Mouse (Mus musculus) CH12.LX (cell line): ENCODE data around the gene Rnf7. TPM values are rescaled to one million over a fixed set of nuclear protein-coding genes. Genes with fewer than 3 reads are reported as not detected.
"Not testable (repeated sequence)": the region's sequence is repeated elsewhere in the genome, so short reads cannot be mapped to it uniquely, and the experiment has no call there.

Source experiments
- DNase-seq: peaks from one replicate; pipeline ENCODE4 v3.0.0-alpha.2; 2013; ENCODE audit errors: extremely low read depth
- H3K27ac ChIP-seq: 2 replicates; pipeline ENCODE4 v1.5.1; 2012; ENCODE audit warnings: low read depth, mild to moderate bottlenecking, control low read depth, moderate library complexity; ENCODE audit not compliant: insufficient read depth
- H3K27me3 ChIP-seq: replicated peaks from 2 replicates; pipeline ENCODE3; 2012; ENCODE audit warnings: inconsistent platforms
- H3K36me3 ChIP-seq, 2 experiments: replicated peaks in 1 of 2; 2 replicates each; pipeline versions ENCODE3 to v1.6.1; 2012; ENCODE audit warnings: inconsistent platforms in 1 of 2, low read length in 1 of 2, mild to moderate bottlenecking in 1 of 2, mixed read lengths in 1 of 2, moderate library complexity in 1 of 2; ENCODE audit not compliant: control insufficient read depth in 1 of 2, insufficient read depth in 1 of 2
- H3K4me1 ChIP-seq, 2 experiments: 2 replicates each; pipeline ENCODE4 v1.6.1; 2012; ENCODE audit warnings: inconsistent platforms in 1 of 2, moderate library complexity in 1 of 2; ENCODE audit not compliant: insufficient read depth in 2 of 2, control insufficient read depth in 1 of 2
- H3K4me2 ChIP-seq: 2 replicates; pipeline ENCODE4 v1.6.1; 2012; ENCODE audit warnings: low read depth, mild to moderate bottlenecking, control low read depth; ENCODE audit not compliant: poor library complexity, insufficient read depth, severe bottlenecking
- H3K4me3 ChIP-seq, 3 experiments: fragments of 150-350 bp in 1 of 3; sonication (generic) in 1 of 3; replicated peaks in 1 of 3; 2 replicates each; pipeline versions ENCODE3 to v1.5.1; 2011 to 2012; ENCODE audit warnings: low read depth in 2 of 3, low read length in 2 of 3, mild to moderate bottlenecking in 2 of 3, moderate library complexity in 2 of 3, control low read depth in 1 of 3, improper control_type of control experiment in 1 of 3, inconsistent platforms in 1 of 3, mixed read lengths in 1 of 3; ENCODE audit not compliant: poor library complexity in 1 of 3
- H3K79me2 ChIP-seq: replicated peaks from 2 replicates; pipeline ENCODE4 v1.6.1; 2012; ENCODE audit warnings: mild to moderate bottlenecking, moderate library complexity; ENCODE audit not compliant: control insufficient read depth, poor library complexity, insufficient read depth, severe bottlenecking; ENCODE audit errors: extremely low read depth
- H3K9ac ChIP-seq: 2 replicates; pipeline ENCODE4 v1.6.1; 2012; ENCODE audit warnings: low read depth, mild to moderate bottlenecking, control low read depth, moderate library complexity; ENCODE audit not compliant: insufficient read depth
- H3K9me3 ChIP-seq: replicated peaks from 2 replicates; pipeline ENCODE3; 2012; ENCODE audit warnings: low read length, inconsistent platforms, mixed read lengths
- BHLHE40 ChIP-seq: IDR thresholded peaks from 2 replicates; pipeline ENCODE4 v1.6.1; 2011; ENCODE audit warnings: mild to moderate bottlenecking, low read depth, low read length, improper control_type of control experiment
- CHD1 ChIP-seq: IDR thresholded peaks from 2 replicates; pipeline ENCODE4 v1.6.1; 2012; ENCODE audit warnings: low read depth, low read length, improper control_type of control experiment, inconsistent platforms
- CTCF ChIP-seq, 2 experiments: IDR thresholded peaks in 1 of 2; conservative IDR thresholded peaks in 1 of 2; 2 replicates each; pipeline ENCODE4 v1.5.1; 2011 to 2012; ENCODE audit warnings: low read depth in 2 of 2, low read length in 2 of 2, improper control_type of control experiment in 1 of 2, inconsistent platforms in 1 of 2, mild to moderate bottlenecking in 1 of 2, moderate library complexity in 1 of 2
- E2F4 ChIP-seq: IDR thresholded peaks from 2 replicates; pipeline ENCODE4 v1.6.1; 2011; ENCODE audit warnings: low read depth, low read length, improper control_type of control experiment; ENCODE audit not compliant: insufficient replicate concordance
- ELF1 ChIP-seq: IDR thresholded peaks from 2 replicates; pipeline ENCODE4 v1.6.1; 2014; ENCODE audit warnings: low read depth, mild to moderate bottlenecking, inconsistent platforms, low read length, improper control_type of control experiment
- ETS1 ChIP-seq: conservative IDR thresholded peaks from 2 replicates; pipeline ENCODE4 v1.6.1; 2012; ENCODE audit warnings: low read depth, mild to moderate bottlenecking, inconsistent platforms, low read length, improper control_type of control experiment, moderate library complexity
- HCFC1 ChIP-seq: IDR thresholded peaks from 2 replicates; pipeline ENCODE4 v1.6.1; 2012; ENCODE audit warnings: low read depth, mild to moderate bottlenecking, inconsistent platforms, low read length, improper control_type of control experiment
- JUN ChIP-seq: IDR thresholded peaks from 2 replicates; pipeline ENCODE4 v1.6.1; 2011; ENCODE audit warnings: low read depth, mild to moderate bottlenecking, low read length, improper control_type of control experiment, moderate library complexity; ENCODE audit not compliant: insufficient read depth
- MAFK ChIP-seq: IDR thresholded peaks from 2 replicates; pipeline ENCODE4 v1.6.1; 2011; ENCODE audit warnings: low read length, improper control_type of control experiment; ENCODE audit not compliant: insufficient replicate concordance
- MAX ChIP-seq: IDR thresholded peaks from 2 replicates; pipeline ENCODE4 v1.6.1; 2011; ENCODE audit warnings: low read length, improper control_type of control experiment
- MAZ ChIP-seq: IDR thresholded peaks from 2 replicates; pipeline ENCODE4 v1.6.1; 2012; ENCODE audit warnings: low read depth, mild to moderate bottlenecking, inconsistent platforms, low read length, improper control_type of control experiment, moderate library complexity
- MEF2A ChIP-seq: IDR thresholded peaks from 2 replicates; pipeline ENCODE4 v1.6.1; 2014; ENCODE audit warnings: low read depth, mild to moderate bottlenecking, inconsistent platforms, low read length, improper control_type of control experiment, borderline replicate concordance
- MXI1 ChIP-seq: IDR thresholded peaks from 2 replicates; pipeline ENCODE4 v1.6.1; 2011; ENCODE audit warnings: mild to moderate bottlenecking, low read depth, low read length, improper control_type of control experiment
- MYC ChIP-seq: IDR thresholded peaks from 2 replicates; pipeline ENCODE4 v1.6.1; 2011; ENCODE audit warnings: low read depth, mild to moderate bottlenecking, improper control_type of control experiment, low read length
- NELFE ChIP-seq: IDR thresholded peaks from 2 replicates; pipeline ENCODE4 v1.6.1; 2011; ENCODE audit warnings: low read depth, low read length, improper control_type of control experiment
- NRF1 ChIP-seq: IDR thresholded peaks from 2 replicates; pipeline ENCODE4 v1.6.1; 2014; ENCODE audit warnings: low read depth, mild to moderate bottlenecking, inconsistent platforms, low read length, improper control_type of control experiment, moderate library complexity
- PAX5 ChIP-seq: IDR thresholded peaks from 2 replicates; pipeline ENCODE4 v1.6.1; 2012; ENCODE audit warnings: low read length, inconsistent platforms, mixed read lengths
- RAD21 ChIP-seq: IDR thresholded peaks from 2 replicates; pipeline ENCODE4 v1.6.1; 2011; ENCODE audit warnings: low read depth, mild to moderate bottlenecking, low read length, improper control_type of control experiment, moderate library complexity
- RCOR1 ChIP-seq: conservative IDR thresholded peaks from 2 replicates; pipeline ENCODE4 v1.6.1; 2012; ENCODE audit warnings: low read depth, mild to moderate bottlenecking, inconsistent platforms, low read length, improper control_type of control experiment
- SIN3A ChIP-seq: IDR thresholded peaks from 2 replicates; pipeline ENCODE4 v1.6.1; 2012; ENCODE audit warnings: low read length, improper control_type of control experiment, inconsistent platforms
- SMC3 ChIP-seq: IDR thresholded peaks from 2 replicates; pipeline ENCODE4 v1.6.1; 2011; ENCODE audit warnings: low read depth, low read length, improper control_type of control experiment
- TCF12 ChIP-seq: IDR thresholded peaks from 2 replicates; pipeline ENCODE4 v1.6.1; 2014; ENCODE audit warnings: low read depth, mild to moderate bottlenecking, inconsistent platforms, low read length, improper control_type of control experiment
- USF1 ChIP-seq: IDR thresholded peaks from 2 replicates; pipeline ENCODE4 v1.6.1; 2014; ENCODE audit warnings: low read depth, mild to moderate bottlenecking, inconsistent platforms, low read length, improper control_type of control experiment
- ZC3H11A ChIP-seq: IDR thresholded peaks from 2 replicates; pipeline ENCODE4 v1.6.1; 2012; ENCODE audit warnings: low read depth, mild to moderate bottlenecking, inconsistent platforms, low read length, improper control_type of control experiment
- ZKSCAN1 ChIP-seq: IDR thresholded peaks from 2 replicates; pipeline ENCODE4 v1.6.1; 2012; ENCODE audit warnings: low read depth, inconsistent platforms, low read length, improper control_type of control experiment, borderline replicate concordance
- dilution Hi-C: fragments of 300-500 bp; cut with MboI; formaldehyde crosslinking; loops from 2 replicates; pipeline ENCODE4 v1.14.3; 2020; ENCODE audit warnings: low sequenced_read_pairs; ENCODE audit not compliant: extremely low pct_unique_long_range_greater_than_20kb, extremely low pct_ligation_motif_present
- in situ Hi-C: fragments of 300-500 bp; cut with MboI; formaldehyde crosslinking; loops from 3 replicates; pipeline ENCODE4 v1.14.3; 2019; ENCODE audit warnings: low sequenced_read_pairs, low pct_ligation_motif_present, low pct_unique_long_range_greater_than_20kb, mixed read lengths
- polyA plus RNA-seq: library from polyadenylated mRNA; unstranded; fragments of >175 nt; gene quantifications from 2 replicates; pipeline ENCODE4 v1.2.1, GENCODE M21; 2012; ENCODE audit warnings: low read depth; ENCODE audit not compliant: insufficient read length
- total RNA-seq, 2 experiments: library from RNA; depleted of rRNA; stranded (reverse); fragments of 300-350 nt in 1 of 2; fragments of >200 nt in 1 of 2; gene quantifications; 2 replicates each; pipeline ENCODE4 v1.2.3; 2012 to 2014

The Rnf7 gene
- total and polyA plus RNA-seq, 3 experiments: 131 to 277 (median 135) TPM

DNA sequence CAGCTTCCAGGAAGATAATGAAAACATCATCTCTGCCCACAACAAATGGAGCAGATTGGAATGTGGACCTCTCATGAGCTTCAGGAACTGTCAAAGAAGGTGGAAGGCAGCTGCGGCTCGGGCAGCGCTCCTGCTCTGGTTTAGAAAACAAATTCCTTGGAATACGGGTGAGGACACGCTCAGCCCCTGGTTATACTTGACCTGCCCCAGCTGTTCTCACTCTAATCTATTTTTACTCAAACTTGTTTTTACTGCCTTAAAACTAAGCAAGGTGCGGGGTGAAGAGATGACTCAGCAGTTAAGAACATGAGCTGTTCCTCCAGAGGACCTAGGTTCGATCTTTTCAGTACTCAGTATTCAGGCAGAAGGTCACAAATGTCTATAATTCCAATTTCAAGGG lies 22.7 kb upstream of the Rnf7 start:
- Histone ChIP-seq H3K4me1 (peaks cover 0 to 5% of the 10 kb centered on the region in 2 experiments; a peak in 2 of 4 replicates), H3K79me2 (no peaks in the 10 kb centered on the region), H3K36me3 (no peaks in the 10 kb centered on the region), H3K9ac (no peak overlapping the region), H3K27ac (no peak overlapping the region), H3K9me3 (peaks cover 9% of the 10 kb centered on the region)
- in situ Hi-C loops: no loop called here
- no peak for TF ChIP-seq MAZ
- peak; percentile 76 for TF ChIP-seq MAFK
- no peak for TF ChIP-seq USF1
- TF ChIP-seq CHD1: no peak
- no peak for TF ChIP-seq SIN3A
- TF ChIP-seq, all 38 proteins: peak for 1
- Histone ChIP-seq H3K27me3 (no peaks in the 10 kb centered on the region), H3K4me3 (no peak overlapping the region), H3K4me2 (no peak overlapping the region)
- DNase-seq: no peak
- dilution Hi-C loops: no loop called here

DNA sequence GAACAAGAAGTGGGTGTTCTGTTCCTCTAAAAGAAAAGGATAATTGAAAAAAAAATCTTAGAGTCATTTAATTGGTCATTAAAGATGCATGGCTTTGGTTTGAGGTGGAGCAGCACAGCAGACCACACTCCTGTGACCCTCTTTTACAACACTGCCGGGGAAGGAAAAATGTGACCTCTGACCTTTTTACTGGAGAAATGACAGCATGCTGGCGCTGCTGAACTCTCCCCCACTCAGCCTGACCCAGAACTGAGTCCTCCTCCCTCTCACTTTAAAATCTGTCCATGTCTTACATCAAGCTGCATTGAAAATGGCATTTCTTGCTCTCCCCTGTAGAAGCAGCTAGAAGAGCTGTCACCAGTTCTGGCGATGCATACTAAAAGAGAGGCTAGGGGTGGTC lies 14.7 kb upstream of the Rnf7 start:
- no peak for DNase-seq
- TF ChIP-seq ZKSCAN1 (no peak), CHD1 (0 out of 2 replicates have a peak, but pooled peaks have one; percentile 33)
- Histone ChIP-seq H3K4me1 (peaks cover 3 to 14% of the 10 kb centered on the region in 2 experiments; a peak in 2 of 4 replicates), H3K79me2 (no peaks in the 10 kb centered on the region), H3K27me3 (no peaks in the 10 kb centered on the region), H3K9me3 (no peaks in the 10 kb centered on the region), H3K27ac (no peak overlapping the region), H3K36me3 (no peaks in the 10 kb centered on the region), H3K4me3 (peak overlapping the region in 1 of 3 experiments; percentile 58), H3K4me2 (peak overlapping the region; percentile 83), H3K9ac (0 out of 2 replicates have a peak overlapping the region, but pooled peaks have one; percentile 57)
- dilution Hi-C loops (no loop called here), in situ Hi-C loops (no loop called here)

DNA sequence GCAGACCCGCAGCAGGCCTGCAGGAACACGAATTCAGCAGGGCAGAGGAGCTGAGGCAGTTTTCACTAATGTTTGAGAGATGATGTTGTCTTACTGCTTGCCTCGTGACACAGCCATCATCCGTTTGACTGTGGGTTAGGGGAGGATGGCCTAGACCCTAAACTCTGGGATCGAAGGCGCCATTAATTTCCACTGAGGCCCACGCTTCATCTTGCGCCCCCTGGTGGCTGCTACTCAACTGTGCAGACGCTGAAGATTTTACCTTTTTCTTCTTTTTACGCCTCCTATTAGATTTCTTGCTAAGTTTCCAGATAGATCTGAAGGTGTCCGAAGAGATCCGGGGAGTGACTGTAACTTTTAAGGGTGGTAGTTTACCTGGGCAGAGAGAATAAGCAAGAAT lies 13.3 kb upstream of the Rnf7 start:
- peak overlapping the region in 2 of 3 experiments; percentile 49 to 50 for H3K4me3 ChIP-seq
- dilution Hi-C loops: no loop called here
- H3K4me2 ChIP-seq: peak overlapping the region; percentile 83

DNA sequence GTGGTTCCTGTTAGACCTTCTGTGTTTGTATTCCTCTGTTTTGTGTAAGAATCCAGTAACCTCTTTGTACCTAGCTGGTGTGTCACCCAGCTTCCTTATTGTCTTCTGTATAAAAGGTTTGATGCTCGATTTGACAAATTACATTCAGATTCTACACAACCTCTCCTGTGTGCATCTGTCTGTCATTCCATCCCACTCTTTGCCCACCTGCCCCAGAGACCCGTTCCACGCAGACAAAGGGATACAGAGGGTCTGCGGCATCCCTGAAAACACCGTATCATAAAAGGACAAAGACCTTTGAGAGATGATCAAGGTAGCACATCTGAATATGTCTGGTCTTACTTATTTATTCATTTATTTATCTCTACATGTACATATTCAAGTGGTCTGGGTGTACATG lies 9.4 kb upstream of the Rnf7 start:
- H3K36me3 ChIP-seq, H3K27me3 ChIP-seq, dilution Hi-C loops, H3K79me2 ChIP-seq, H3K9me3 ChIP-seq, H3K9ac ChIP-seq, DNase-seq, H3K27ac ChIP-seq, H3K4me2 ChIP-seq, H3K4me3 ChIP-seq: not testable (repeated sequence)
- H3K4me1 ChIP-seq: peaks cover 0 to 12% of the 10 kb centered on the region in 2 experiments; a peak in 2 of 4 replicates
- in situ Hi-C loops: loop anchor here (10.0 kb wide), 1 partner anchor 133 kb away; no protein-coding TSS in a partner anchor

More for the DNA sequence above, 13.3 kb upstream of the Rnf7 start:
- Histone ChIP-seq H3K9me3 (no peaks in the 10 kb centered on the region), H3K36me3 (no peaks in the 10 kb centered on the region), H3K4me1 (peaks cover 3 to 14% of the 10 kb centered on the region in 2 experiments; a peak in 2 of 4 replicates), H3K79me2 (no peaks in the 10 kb centered on the region), H3K9ac (peak overlapping the region; percentile 31), H3K27ac (no peak overlapping the region), H3K27me3 (no peaks in the 10 kb centered on the region)
- no peak for TF ChIP-seq ELF1
- TF ChIP-seq ZC3H11A: peak; percentile 41; the same call in 1 of the 2 replicates
- TF ChIP-seq NELFE: 0 out of 2 replicates have a peak, but pooled peaks have one; percentile 24
- 0 out of 2 replicates have a peak, but pooled peaks have one; percentile 10 for TF ChIP-seq BHLHE40
- no peak for TF ChIP-seq E2F4
- TF ChIP-seq ETS1: no peak
- TF ChIP-seq USF1: no peak
- peak; percentile 39 for TF ChIP-seq NRF1
- peak; percentile 80 for TF ChIP-seq MYC
- TF ChIP-seq MAX: peak; percentile 63
- peak; percentile 90 for TF ChIP-seq SMC3
- peak; percentile 39; the same call in 1 of the 2 replicates for TF ChIP-seq HCFC1
- TF ChIP-seq MXI1: peak; percentile 62
- 0 out of 2 replicates have a peak, but pooled peaks have one; percentile 49 for TF ChIP-seq RCOR1
- no peak for TF ChIP-seq MEF2A
- no peak for TF ChIP-seq JUN
- no peak for TF ChIP-seq PAX5
- 0 out of 2 replicates have a peak, but pooled peaks have one; percentile 28 for TF ChIP-seq TCF12
- peak; percentile 56 for TF ChIP-seq RAD21
- peak; percentile 84 to 87 for TF ChIP-seq CTCF (conservative IDR thresholded peaks at IDR 0.05 in 1 of 2, IDR thresholded peaks at IDR 0.05 in 1 of 2; ENCODE audit: low read depth in 2 of 2, low read length in 2 of 2)
- DNase-seq: peak; percentile 60
- in situ Hi-C loops: no loop called here
